Mouse (Mus musculus): ENCODE data around the gene Matk.
"Not testable (repeated sequence)": the region's sequence is repeated elsewhere in the genome, so short reads cannot be mapped to it uniquely, and the experiment has no call there.

Matk gene

GRCm38 (mm10) chr10:81252424-81253419, at the start of gene Matk:
Gene Matk (plus strand): TSS chr10:81252935.
- DNase-seq (ENCODE audit: low spot score) = no peak

DNA sequence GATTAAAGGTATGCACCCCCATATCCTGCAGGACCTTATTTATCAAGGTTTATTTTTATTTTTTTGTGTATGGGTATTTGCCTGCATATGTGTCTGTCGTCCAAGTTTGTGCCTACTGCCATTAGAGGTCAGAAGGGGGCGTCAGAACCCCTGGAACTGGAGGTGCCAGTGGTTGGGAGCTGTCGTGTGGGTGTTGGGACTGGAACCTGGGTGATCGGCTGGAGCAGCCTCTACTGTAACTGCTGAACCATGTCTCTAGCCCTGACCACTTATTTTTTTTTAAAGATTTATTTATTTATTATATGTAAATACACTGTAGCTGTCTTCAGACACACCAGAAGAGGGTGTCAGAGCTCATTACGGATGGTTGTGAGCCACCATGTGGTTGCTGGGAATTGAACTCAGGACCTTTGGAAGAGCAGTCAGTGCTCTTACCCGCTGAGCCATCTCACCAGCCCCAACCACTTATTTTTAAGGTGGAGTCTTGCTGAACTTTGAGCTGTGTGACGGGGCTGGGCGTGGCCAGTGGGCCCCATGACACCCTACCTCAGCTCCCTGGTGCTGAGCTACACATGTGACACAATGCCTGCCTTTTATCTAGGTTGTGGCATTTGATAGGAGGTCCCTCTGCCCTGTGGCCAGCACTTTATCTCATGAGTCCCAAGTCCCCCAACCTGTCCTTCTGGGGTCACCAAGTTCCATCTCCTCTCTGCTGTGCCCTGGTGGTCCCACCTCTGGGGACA, 49.6 kb upstream of the Matk start:
- DNase-seq (ENCODE audit: low spot score) = no peak

GRCm38 (mm10) chr10:81204137-81204536, 48.6 kb upstream of the Matk start:
- DNase-seq (ENCODE audit: low spot score) = no peak

DNA sequence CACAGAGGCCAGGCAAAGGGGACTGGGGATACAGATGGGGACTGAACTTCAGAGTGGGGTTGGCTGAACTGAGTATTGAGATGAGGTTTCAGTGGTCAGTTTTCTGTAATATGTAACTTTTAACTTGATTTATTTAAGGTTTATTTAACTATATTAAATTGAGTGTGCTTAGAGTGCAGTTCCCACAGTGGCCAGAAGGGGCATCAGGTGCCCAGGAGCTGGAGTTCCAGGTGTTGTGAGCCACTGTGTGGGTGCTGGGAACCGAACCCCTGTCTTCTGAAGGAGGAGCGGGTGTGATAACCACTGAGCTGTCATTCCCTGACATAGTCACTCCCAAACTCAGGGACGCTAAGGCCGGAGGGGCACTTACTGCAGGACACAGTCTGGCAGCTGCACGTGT, 42.6 kb upstream of the Matk start:
- no peak for DNase-seq (ENCODE audit: low spot score)

GRCm38 (mm10) chr10:81216260-81216659, 36.5 kb upstream of the Matk start:
- no peak for DNase-seq (ENCODE audit: low spot score)

DNA sequence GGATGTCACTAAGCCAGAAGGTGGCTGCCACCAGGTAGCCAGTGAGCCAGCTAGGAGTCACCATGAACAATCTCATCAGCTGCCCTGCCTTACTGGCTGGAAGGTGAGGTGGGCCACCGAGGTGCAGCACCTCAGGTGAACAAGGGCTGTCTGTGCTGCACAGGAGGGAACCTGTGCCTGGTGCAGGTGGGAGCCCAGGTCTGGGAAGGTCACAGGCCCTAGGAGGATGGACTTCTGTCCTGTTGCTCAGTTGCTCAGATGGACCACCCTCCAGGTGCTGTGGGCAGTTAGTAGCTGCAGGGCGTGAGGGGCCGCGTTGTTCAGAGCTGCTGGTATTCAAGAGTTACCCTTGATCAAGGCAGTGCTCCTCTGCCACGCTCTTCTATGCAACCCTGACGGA, 35.9 kb upstream of the Matk start:
- no peak for DNase-seq (ENCODE audit: low spot score)

DNA sequence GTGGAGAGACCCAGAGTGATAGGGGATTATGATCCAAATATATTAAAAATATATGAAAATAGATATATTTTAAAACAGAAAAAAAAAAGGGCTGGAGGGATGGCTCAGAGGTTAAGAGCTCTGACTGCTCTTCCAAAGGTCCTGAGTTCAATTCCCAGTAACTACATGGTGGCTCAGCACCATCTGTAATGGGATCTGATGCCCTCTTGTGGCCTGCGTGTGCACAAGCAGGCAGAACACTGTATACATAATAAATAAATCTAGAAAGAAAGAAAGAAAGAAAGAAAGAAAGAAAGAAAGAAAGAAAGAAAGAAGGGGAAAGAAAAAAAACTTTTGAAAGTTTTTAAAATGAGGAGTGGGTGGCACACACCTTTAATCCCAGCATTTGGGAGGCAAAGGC, 35.5 kb upstream of the Matk start:
- DNase-seq (ENCODE audit: low spot score) = not testable (repeated sequence)

DNA sequence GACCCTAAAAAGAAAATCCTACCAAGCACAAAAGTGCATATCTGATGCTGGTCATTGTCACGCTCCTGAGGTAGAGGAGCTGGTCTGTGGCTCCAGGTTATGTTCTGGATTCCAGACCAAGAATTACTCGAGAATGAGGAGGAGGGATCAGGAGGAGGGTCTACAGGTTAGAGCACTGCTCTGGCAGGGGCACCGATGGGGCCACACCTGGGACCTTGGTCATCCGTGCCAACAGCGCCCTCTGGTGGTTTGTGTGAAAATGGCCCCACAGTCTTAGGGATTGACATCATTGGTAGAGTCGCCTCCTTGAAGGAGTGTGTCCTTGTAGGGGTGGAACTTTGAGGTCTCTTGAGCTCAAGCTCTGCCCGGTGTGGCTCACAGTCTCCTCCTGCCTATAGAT, 34.8 kb upstream of the Matk start:
- no peak for DNase-seq (ENCODE audit: low spot score)

DNA sequence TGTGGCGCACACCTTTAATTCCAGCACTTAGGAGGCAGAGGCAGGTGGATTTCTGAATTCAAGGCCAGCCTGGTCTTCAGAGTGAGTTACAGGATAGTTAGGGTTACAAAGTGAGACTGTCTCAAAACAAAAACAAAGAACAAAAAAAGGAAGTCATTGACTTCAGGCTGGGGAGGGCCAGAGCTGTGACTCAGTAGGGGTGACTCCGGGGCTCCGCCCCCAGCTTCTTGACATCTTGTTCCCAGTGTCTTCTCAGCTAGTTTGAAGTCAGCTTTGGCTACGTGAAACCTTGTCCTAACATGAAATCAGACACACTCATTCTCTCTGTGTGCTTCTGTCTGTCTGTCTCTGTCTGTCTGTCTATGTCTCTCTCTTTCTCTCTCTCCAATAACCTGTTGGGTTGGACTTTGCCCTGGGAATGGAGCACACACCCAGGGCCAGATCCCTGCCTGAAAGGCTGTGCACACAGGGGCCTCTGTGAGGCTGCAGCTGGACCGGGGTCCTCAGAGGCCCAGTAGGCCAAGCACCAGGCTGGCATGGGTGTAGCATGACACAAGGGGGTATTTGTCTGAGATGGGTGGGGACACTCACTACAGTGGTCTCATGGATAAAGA, 31.2 kb upstream of the Matk start:
- DNase-seq (ENCODE audit: low spot score) = no peak

DNA sequence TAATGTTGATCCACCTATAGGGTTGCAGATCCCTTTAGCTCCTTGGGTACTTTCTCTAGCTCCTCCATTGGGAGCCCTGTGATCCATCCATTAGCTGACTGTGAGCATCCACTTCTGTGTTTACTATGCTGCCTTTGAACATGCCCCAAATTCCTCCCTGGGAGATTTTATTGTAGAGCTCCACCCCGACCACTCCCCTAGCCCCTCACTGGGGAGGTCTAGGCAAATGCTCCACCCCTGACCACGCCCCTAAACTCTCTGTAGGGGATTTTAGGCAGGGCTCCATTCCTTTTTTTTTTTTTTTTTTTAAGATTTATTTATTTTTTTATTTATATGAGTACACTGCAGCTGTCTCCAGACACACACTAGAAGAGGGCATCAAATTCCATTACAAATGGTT, 29.0 kb upstream of the Matk start:
- not testable (repeated sequence) for DNase-seq (ENCODE audit: low spot score)

DNA sequence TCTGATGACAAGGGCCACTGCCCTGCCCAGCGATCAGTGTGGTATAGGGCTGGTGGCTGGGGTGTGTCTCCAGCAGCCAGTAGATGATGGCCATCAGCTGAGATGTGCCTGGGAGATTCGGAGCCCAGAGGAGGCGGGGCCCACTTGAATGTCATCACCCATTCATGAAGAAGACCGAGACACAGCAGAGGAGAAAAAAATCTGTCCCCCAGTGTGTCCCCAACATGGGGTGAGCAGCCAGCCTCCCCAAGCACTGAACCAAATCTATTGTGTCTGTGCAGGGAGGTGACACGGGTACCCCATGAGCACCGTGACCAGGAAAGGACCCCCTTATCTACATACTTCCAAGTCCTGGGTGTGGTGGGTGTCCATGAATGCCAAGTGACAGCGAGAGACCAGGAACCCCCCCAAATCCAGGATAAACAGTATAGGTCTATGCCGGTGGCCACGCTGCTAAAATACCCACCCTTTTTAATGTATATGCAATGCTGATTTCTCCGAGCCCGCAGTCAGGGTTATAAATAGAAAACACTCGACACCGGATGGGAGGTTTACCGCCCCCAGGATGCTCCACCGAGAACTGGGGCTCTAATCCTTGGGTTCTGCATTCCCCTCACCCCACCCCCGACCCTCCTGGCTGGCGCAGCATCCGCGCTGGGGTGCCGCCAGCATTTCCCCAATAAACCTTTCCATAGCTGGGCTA, 22.8 kb upstream of the Matk start:
- no peak for DNase-seq (ENCODE audit: low spot score)

DNA sequence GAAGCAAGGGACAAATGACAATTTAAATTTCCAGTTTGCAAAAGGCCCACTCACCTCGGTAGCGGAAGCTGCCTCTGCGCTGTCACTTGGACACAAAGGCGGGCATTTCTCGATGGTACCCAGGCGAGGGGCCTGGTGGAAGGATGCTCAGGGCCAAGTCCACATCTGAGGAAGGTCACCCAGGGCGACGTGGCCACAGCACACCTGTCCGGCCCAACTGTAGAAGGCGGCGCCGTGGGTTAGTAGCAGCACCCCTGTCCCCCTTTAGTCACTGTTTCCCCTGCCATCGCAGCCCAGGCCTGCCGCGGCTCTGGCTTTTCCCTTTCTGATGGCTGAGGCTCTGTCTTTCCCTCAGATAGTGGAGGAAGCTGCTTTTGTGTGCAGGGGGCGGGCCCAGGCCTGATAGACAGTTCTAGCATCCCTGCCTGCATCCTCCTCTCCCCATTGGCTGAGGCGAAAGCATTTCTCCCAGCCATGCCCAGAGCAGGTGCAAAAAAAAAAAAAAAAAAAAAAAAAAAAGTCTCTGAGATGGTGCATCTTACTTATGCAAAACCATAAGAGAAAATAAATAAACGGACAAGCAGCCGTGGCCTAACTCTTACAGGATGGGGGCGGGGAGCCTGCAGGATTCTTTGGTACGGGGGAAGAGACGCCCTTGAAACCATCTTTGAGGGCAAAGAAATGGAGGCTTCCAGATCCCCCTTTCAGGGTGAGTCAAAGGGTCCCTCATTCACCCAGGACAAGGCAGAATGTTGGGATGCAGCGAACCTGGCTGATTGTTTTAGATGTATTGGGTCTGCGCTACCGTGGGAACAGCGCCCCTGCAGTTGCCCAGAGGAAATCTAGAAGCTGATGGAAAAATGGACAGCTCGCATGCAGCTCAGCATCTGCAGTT, 22.1 kb upstream of the Matk start, which contains the start of gene Atcay:
TSS of gene Atcay (minus strand) at position 396 of the 895 bp plus-strand sequence.
- no peak for DNase-seq (ENCODE audit: low spot score)

GRCm38 (mm10) chr10:81231436-81231835, 21.3 kb upstream of the Matk start:
- no peak for DNase-seq (ENCODE audit: low spot score)

DNA sequence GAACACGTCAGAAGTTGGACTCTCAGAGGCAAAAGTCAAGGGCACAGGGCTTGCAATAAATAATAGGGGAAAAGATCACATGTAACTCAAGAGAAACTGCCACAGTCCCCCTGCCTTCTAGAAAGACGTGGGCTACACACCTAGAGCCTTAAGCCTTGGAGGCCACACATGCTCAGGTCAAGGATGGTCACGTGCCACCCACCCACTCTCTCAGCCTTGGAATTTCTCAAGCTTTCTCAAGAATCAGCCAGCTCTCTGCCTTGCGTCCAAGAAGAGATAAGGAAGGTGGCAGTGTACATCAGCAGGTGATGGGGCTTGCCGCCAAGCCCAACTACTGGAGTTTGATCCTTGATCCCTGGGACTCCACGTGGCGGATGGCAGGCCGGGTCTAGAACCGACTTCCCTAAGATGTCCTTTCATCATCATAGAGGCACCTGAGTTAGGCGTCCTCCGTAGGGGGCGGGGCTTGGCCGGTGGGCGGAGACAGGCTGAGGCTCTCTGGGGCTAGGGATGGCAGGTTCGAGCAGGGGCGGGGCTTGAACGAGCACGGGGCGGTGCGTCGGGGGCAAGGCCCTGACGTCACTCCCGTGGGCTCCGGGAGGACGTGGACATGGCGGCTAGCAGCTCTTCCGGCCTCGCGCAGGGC, 20.0 kb upstream of the Matk start, which contains the start of gene Zfr2:
TSS of gene Zfr2 (plus strand) at position 576 of the 646 bp plus-strand sequence.
- peak; percentile 84 for DNase-seq (ENCODE audit: low spot score)

- no peak for DNase-seq (ENCODE audit: low spot score)
Measured at GRCm38 (mm10) chr10:81233226-81233585, 19.5 kb upstream of the Matk start.

- DNase-seq (ENCODE audit: low spot score) = no peak
Measured at GRCm38 (mm10) chr10:81234206-81234605, 18.5 kb upstream of the Matk start.

DNA sequence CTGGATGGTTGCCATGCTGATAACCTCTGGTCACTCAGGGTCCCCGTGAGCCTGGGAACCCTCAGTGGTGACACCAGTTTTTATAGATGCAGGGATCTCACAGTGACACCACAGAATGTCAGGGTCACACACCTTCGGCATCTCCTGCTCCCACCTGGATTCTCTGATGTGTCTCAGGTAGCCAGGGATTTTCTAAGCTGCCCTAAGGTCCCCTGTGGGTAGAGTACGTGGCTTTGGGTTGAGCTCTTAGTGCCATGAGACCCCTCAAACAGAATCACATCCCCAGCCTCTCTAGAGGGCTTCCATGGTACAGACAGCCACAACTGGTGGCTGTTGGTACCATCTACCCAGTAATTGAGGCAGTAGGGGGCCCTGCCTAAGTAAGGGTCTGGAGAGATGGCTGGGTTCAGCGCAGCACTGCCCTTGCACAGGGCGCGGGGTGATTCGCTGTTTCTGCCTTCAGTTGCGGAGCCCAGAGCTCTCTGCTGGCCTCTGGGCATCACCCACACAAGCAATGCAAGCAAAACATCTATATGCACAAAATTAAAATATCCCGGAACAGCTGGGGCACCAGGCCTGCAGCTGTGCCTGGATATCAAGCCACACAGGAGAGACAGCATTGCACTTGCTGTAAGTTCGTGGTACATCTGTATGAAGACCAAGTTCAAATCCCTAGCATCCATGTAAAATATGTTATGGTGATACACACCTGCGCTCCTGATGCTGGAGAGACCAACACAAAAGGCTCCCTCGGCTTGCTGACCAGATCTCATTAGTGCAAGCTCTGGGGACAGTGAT, 16.1 kb upstream of the Matk start:
- DNase-seq (ENCODE audit: low spot score) = no peak

DNA sequence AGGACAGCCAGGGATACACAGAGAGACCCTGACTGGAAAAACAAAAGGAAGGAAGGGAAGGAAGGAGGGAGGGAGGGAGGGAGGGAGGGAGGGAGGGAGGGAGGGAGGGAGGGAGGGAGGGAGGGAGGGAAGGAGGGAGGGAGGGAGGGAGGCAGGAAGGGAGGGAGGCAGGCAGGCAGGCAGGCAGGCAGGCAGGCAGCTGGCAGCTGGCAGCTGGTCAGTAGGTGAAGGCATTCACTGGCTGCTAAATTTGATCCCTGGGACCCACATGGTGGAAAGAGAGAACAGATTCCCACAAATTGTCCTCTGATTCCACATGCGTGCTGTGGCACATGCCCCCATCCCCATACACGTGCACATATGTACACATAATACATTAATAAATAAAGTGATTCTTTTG, 14.1 kb upstream of the Matk start:
- no peak for DNase-seq (ENCODE audit: low spot score)

GRCm38 (mm10) chr10:81240876-81241275, 11.9 kb upstream of the Matk start:
- no peak for DNase-seq (ENCODE audit: low spot score)

Data from ovary, adult 18-20 months (tissue).